Mouse (Mus musculus): ENCODE data around the gene Fktn. TPM values are rescaled to one million over a fixed set of nuclear protein-coding genes. Genes with fewer than 3 reads are reported as not detected.
"Not testable (repeated sequence)": the region's sequence is repeated elsewhere in the genome, so short reads cannot be mapped to it uniquely, and the experiment has no call there.

The Fktn gene
- total and polyA plus RNA-seq, 2 experiments = 2.0 to 5.8 TPM

- H3K79me2 ChIP-seq (ENCODE audit: control insufficient read depth, insufficient read depth, low read length) = no peaks in the 10 kb centered on the region
- no peaks in the 10 kb centered on the region for H3K36me3 ChIP-seq (ENCODE audit: control insufficient read depth, insufficient read depth, low read length)
- DNase-seq (ENCODE audit: extremely low read depth, low read depth, low spot score) = no peak
- no peaks in the 10 kb centered on the region for H3K27me3 ChIP-seq (ENCODE audit: control insufficient read depth, insufficient read depth, low read length)
- H3K9ac ChIP-seq (ENCODE audit: low read depth, low read length) = no peak overlapping the region
- H3K27ac ChIP-seq (replicated peaks; ENCODE audit: insufficient read depth, low read depth, low read length) = no peak overlapping the region
- WGBS = 82% methylated on average over 1 of the region's 1 CpGs
- H3K4me1 ChIP-seq (ENCODE audit: control insufficient read depth, insufficient read depth, low read length) = no peaks in the 10 kb centered on the region
- TF ChIP-seq CTCF (IDR thresholded peaks at IDR 0.05; ENCODE audit: low read depth, low read length) (no peak), POLR2A (IDR thresholded peaks at IDR 0.05; ENCODE audit: extremely low read depth, insufficient read depth, low read length) (no peak)
- H3K4me3 ChIP-seq (ENCODE audit: insufficient read depth, low read depth, low read length) = no peak overlapping the region
These were observed 86.0 kb downstream of the Fktn start for GRCm38 (mm10) chr4:53799753-53800152.

- not testable (repeated sequence) for H3K4me1 ChIP-seq (ENCODE audit: control insufficient read depth, insufficient read depth, low read length); H3K4me3 ChIP-seq (ENCODE audit: insufficient read depth, low read depth, low read length); H3K27me3 ChIP-seq (ENCODE audit: control insufficient read depth, insufficient read depth, low read length); H3K9ac ChIP-seq (ENCODE audit: low read depth, low read length); H3K79me2 ChIP-seq (ENCODE audit: control insufficient read depth, insufficient read depth, low read length); H3K36me3 ChIP-seq (ENCODE audit: control insufficient read depth, insufficient read depth, low read length); H3K27ac ChIP-seq (replicated peaks; ENCODE audit: insufficient read depth, low read depth, low read length)
- DNase-seq (ENCODE audit: extremely low read depth, low read depth, low spot score) = peak; percentile 61
- 44% methylated on average over 8 of the region's 8 CpGs for WGBS
These were observed 89.9 kb downstream of the Fktn start for GRCm38 (mm10) chr4:53803674-53804073.

- not testable (repeated sequence) for H3K4me3 ChIP-seq (ENCODE audit: insufficient read depth, low read depth, low read length); H3K36me3 ChIP-seq (ENCODE audit: control insufficient read depth, insufficient read depth, low read length); H3K27ac ChIP-seq (replicated peaks; ENCODE audit: insufficient read depth, low read depth, low read length); H3K9ac ChIP-seq (ENCODE audit: low read depth, low read length); H3K27me3 ChIP-seq (ENCODE audit: control insufficient read depth, insufficient read depth, low read length); H3K79me2 ChIP-seq (ENCODE audit: control insufficient read depth, insufficient read depth, low read length); H3K4me1 ChIP-seq (ENCODE audit: control insufficient read depth, insufficient read depth, low read length)
- 68% methylated on average over 6 of the region's 6 CpGs for WGBS
- peak; percentile 19 for DNase-seq (ENCODE audit: extremely low read depth, low read depth, low spot score)
These were observed 92.6 kb downstream of the Fktn start for GRCm38 (mm10) chr4:53806428-53806827.

GRCm38 (mm10) chr4:53818320-53818719 is 104.5 kb downstream of the Fktn start:
- 68% methylated on average over 5 of the region's 5 CpGs for WGBS
- H3K79me2 ChIP-seq (ENCODE audit: control insufficient read depth, insufficient read depth, low read length) = no peaks in the 10 kb centered on the region
- no peaks in the 10 kb centered on the region for H3K27me3 ChIP-seq (ENCODE audit: control insufficient read depth, insufficient read depth, low read length)
- no peak overlapping the region for H3K9ac ChIP-seq (ENCODE audit: low read depth, low read length)
- TF ChIP-seq CTCF (IDR thresholded peaks at IDR 0.05; ENCODE audit: low read depth, low read length) (no peak), POLR2A (IDR thresholded peaks at IDR 0.05; ENCODE audit: extremely low read depth, insufficient read depth, low read length) (no peak)
- H3K4me3 ChIP-seq (ENCODE audit: insufficient read depth, low read depth, low read length) = no peak overlapping the region
- DNase-seq (ENCODE audit: extremely low read depth, low read depth, low spot score) = no peak
- no peaks in the 10 kb centered on the region for H3K4me1 ChIP-seq (ENCODE audit: control insufficient read depth, insufficient read depth, low read length)
- no peak overlapping the region for H3K27ac ChIP-seq (replicated peaks; ENCODE audit: insufficient read depth, low read depth, low read length)
- no peaks in the 10 kb centered on the region for H3K36me3 ChIP-seq (ENCODE audit: control insufficient read depth, insufficient read depth, low read length)

- H3K4me3 ChIP-seq (ENCODE audit: insufficient read depth, low read depth, low read length) = no peak overlapping the region
- no peaks in the 10 kb centered on the region for H3K36me3 ChIP-seq (ENCODE audit: control insufficient read depth, insufficient read depth, low read length)
- no peak overlapping the region for H3K9ac ChIP-seq (ENCODE audit: low read depth, low read length)
- no peak overlapping the region; the same call in 1 of the 2 replicates for H3K27ac ChIP-seq (replicated peaks; ENCODE audit: insufficient read depth, low read depth, low read length)
- 5% methylated on average over 6 of the region's 6 CpGs for WGBS
- peak; percentile 99 for DNase-seq (ENCODE audit: extremely low read depth, low read depth, low spot score)
- peaks cover 6% of the 10 kb centered on the region; the same call in 1 of the 2 replicates for H3K79me2 ChIP-seq (ENCODE audit: control insufficient read depth, insufficient read depth, low read length)
- H3K4me1 ChIP-seq (ENCODE audit: control insufficient read depth, insufficient read depth, low read length) = peaks cover 12% of the 10 kb centered on the region
- no peak for TF ChIP-seq CTCF (IDR thresholded peaks at IDR 0.05; ENCODE audit: low read depth, low read length)
- TF ChIP-seq POLR2A (IDR thresholded peaks at IDR 0.05; ENCODE audit: extremely low read depth, insufficient read depth, low read length) = no peak
- H3K27me3 ChIP-seq (ENCODE audit: control insufficient read depth, insufficient read depth, low read length) = no peaks in the 10 kb centered on the region
These were observed 109.9 kb downstream of the Fktn start for GRCm38 (mm10) chr4:53823697-53824096.

- WGBS = 8% methylated on average over 4 of the region's 4 CpGs
These were observed 111.0 kb downstream of the Fktn start for GRCm38 (mm10) chr4:53824831-53825230.

More at GRCm38 (mm10) chr4:53824831-53825230, 111.0 kb downstream of the Fktn start:
- Histone ChIP-seq H3K79me2 (ENCODE audit: control insufficient read depth, insufficient read depth, low read length) (peaks cover 10% of the 10 kb centered on the region; the same call in 1 of the 2 replicates), H3K9ac (ENCODE audit: low read depth, low read length) (no peak overlapping the region), H3K27ac (replicated peaks; ENCODE audit: insufficient read depth, low read depth, low read length) (peak overlapping the region; percentile 42; the same call in 1 of the 2 replicates), H3K36me3 (ENCODE audit: control insufficient read depth, insufficient read depth, low read length) (no peaks in the 10 kb centered on the region), H3K27me3 (ENCODE audit: control insufficient read depth, insufficient read depth, low read length) (no peaks in the 10 kb centered on the region), H3K4me3 (ENCODE audit: insufficient read depth, low read depth, low read length) (no peak overlapping the region), H3K4me1 (ENCODE audit: control insufficient read depth, insufficient read depth, low read length) (peaks cover 12% of the 10 kb centered on the region)
- TF ChIP-seq POLR2A (IDR thresholded peaks at IDR 0.05; ENCODE audit: extremely low read depth, insufficient read depth, low read length) (no peak), CTCF (IDR thresholded peaks at IDR 0.05; ENCODE audit: low read depth, low read length) (no peak)
- DNase-seq (ENCODE audit: extremely low read depth, low read depth, low spot score) = peak; percentile 91

All from liver, adult 2 months (tissue).